Mouse (Mus musculus) thymus, postnatal 25 days (tissue): ENCODE measurements around the gene Zfp853.

Experiments
- DNase-seq: peaks from one replicate; pipeline ENCODE4 v3.0.0; 2022

The Zfp853 gene

DNA sequence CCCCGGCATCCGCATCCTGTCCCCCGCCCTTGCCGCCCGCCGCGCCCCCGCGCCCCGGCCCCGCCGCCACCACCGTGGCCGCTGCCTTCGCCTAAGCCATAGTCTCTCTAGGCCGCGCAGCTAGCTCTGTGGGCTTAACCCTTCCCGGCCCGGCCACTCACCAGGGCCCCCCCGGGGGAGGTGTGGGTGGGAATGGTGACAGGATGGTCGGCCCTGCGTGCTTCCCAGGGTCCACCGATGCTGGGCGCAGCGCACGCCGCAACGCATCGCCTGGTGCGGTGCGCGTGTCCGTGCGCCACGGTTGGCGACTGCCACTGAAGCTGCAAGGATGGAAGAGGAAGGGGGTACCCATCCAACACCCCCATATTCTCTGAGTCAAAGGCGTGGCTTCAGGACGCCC, at the start of gene Zfp853:
Gene Zfp853 (minus strand): TSS at position 220 of the 400 bp plus-strand sequence.
- DNase-seq = no peak

GRCm38 (mm10) chr5:143339603-143340002, 46.2 kb upstream of the Zfp853 start:
- DNase-seq = no peak

- no peak for DNase-seq
Measured at GRCm38 (mm10) chr5:143336559-143336958, 43.1 kb upstream of the Zfp853 start.

GRCm38 (mm10) chr5:143335089-143335460, 41.7 kb upstream of the Zfp853 start:
- no peak for DNase-seq

DNA sequence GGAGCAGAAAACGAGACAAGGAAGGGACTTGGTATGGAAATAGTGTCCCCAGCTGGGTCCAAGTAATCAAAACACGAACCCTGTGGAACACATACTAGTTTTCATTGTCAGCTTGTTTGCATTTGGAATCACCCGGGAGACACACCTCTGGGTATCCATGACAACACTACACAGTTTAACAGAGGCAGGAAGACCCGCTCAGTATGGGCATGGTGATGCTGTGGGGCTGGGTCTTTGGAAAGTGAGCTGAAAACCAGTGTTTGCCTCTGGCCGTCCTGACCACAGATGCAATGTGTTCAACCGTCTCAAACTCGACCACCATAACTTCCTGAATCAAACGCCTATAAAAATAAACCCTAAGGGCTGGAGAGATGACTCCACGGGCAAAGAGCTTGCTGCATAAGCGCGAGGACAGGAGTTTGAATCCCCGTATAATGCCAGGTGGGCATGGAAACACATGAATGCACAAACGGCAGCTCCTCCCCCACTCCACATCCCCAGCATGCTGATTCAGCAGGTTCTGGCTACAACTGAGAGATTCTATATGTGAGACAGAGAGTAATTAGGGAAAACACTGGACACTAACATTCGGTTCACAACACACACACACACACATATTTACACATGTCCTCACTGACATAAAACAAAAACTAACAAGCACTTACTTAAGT, 41.1 kb upstream of the Zfp853 start:
- no peak for DNase-seq

- DNase-seq = peak; percentile 65
Measured at GRCm38 (mm10) chr5:143333872-143334271, 40.4 kb upstream of the Zfp853 start.

- DNase-seq = peak; percentile 92
Measured at GRCm38 (mm10) chr5:143328690-143329495, 35.5 kb upstream of the Zfp853 start, which contains the start of gene Zdhhc4. Gene Zdhhc4 (minus strand): TSS chr5:143329256.

GRCm38 (mm10) chr5:143317288-143317610, 23.8 kb upstream of the Zfp853 start:
- DNase-seq = no peak

DNA sequence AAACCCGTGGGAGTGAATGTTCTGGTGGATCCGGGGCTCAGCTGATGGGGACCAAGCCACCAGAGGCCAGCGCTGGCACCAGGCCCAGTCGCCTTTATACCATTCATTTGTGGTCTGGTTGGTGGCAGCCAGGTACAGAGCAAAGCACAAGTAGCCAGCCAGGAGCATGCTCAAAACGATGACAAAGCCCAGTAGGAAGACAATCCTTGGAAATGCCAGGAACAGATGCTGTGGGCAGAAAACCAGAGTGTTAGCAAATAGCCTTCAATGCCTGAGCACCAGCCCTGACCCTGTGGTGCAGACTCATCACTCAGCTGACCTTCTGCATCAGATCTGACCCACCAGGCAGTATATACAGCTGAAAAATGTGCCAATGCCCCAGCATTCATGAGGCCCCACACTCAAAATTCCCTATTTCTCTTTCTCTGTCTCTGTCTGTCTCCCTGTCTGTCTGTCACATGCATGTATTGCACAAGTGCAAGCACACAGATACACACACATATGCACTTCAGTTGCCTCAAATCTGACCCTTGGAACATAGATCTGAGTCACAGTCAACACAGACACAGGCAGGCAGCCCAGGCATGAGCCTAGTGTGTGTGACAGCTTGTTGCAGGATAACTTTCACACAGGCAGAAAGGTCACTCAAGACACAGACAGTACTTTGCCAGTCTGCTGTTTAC, 23.3 kb upstream of the Zfp853 start:
- DNase-seq = no peak

DNA sequence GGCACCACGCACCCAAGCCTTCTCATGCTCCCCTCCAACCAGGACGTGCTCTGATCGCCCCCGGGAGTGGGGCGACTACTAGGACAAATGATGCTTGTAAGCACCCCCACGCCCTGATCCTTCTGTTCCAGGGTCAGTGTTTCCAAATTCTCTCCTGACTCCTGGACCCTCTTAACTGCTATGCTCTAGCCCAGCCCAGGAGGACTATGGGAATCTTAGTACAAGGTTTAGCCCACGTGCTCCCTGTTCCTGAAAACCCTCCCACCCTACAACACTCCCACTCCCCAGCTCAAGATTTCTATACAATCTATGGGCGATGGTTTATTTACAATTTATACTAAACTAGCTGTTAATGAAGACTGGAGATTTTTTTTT, 22.1 kb upstream of the Zfp853 start:
- no peak for DNase-seq

- DNase-seq = peak; percentile 93
Measured at GRCm38 (mm10) chr5:143314730-143315513, 21.5 kb upstream of the Zfp853 start, which contains the start of gene E130309D02Rik. Gene E130309D02Rik (minus strand): TSS chr5:143315360.

DNA sequence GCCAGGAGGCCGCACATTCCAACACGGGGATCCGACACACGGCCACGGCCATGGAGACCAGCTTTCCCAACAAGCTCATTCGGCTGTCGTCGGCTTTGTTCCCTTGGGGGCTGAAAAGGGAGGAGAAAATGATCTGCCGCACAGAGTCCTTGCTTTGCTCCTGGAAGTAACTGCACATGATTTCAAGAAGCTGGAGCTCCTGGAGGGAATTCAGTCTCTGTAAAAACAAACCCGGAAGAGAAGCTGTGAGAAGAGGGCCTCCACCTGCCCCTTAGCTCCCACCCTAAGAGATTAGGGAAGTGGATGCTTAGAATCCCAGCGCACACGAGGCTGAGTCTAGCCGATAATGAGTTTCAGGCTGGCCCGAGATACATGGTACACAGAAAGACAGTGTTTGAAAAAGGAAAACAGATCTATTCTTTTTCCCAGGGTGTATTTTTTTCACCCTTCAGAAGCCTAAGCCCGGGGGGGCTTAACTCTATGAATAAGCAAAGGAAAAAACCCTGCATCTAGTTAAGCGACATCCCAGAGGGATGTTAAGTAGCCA, 20.8 kb upstream of the Zfp853 start:
- no peak for DNase-seq

- DNase-seq = peak; percentile 80
Measured at GRCm38 (mm10) chr5:143311886-143312285, 18.5 kb upstream of the Zfp853 start.

DNA sequence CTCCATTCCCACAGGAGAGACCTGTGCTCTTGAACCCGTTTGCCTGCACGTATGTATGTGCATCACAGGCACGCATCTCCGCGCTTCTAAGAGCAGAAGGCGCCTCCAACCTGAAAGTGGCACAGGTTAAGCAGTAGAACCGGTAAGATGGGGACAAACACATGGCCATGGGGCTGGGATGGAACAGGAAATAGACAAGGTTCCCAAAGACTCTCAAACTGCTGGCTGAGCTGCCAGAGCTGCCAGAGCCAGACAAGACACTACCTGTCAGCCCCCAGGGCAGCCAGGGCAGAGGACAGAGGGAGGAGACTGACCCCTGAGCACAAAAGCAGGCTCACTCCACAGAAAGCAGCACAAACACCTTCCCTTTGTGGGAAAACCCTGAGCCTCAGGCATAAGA, 16.5 kb upstream of the Zfp853 start:
- DNase-seq = no peak

- no peak for DNase-seq
Measured at GRCm38 (mm10) chr5:143308825-143309224, 15.4 kb upstream of the Zfp853 start.

DNA sequence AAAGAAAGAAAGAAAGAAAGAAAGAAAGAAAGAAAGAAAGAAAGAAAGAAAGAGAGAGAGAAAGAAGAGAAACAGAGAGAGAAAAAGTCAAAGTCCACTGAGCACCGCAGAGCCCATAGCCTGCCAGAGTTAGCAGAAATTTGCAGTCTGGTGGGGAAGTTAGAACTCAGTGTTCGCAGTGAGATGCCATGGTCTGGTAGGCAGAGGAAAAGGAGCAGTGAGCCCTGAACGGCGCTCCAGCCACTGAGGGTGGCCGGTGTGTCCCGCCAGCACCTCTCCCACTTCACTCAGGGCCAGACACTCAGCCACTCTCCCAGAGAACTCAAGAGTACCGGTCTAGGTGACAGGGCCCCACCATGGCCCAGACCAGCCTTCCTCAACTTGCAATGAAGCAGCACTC, 10.8 kb upstream of the Zfp853 start:
- DNase-seq = no peak

GRCm38 (mm10) chr5:143301296-143301695, 7.9 kb upstream of the Zfp853 start:
- no peak for DNase-seq

GRCm38 (mm10) chr5:143299686-143300085, 6.3 kb upstream of the Zfp853 start:
- peak; percentile 61 for DNase-seq

DNA sequence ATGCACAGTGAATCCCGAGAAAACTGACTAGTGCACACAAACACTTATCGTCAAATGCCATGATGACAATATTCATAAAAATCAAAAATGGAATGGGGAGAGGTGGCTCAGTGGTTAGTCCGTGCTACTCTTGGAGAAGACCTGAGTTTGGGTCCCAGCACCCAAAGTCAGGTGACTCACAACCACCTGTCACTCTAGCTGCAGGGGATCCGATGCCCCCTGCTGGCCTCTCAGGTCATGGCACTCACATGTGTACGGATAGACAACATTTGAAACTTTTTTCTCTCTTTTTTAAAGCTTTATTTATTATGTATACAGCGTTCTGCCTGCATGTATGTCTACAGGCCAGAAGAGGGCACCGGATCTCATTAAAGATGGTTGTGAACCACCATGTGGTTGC, 5.0 kb upstream of the Zfp853 start:
- DNase-seq = no peak

GRCm38 (mm10) chr5:143297986-143298385, 4.6 kb upstream of the Zfp853 start:
- DNase-seq = no peak

DNA sequence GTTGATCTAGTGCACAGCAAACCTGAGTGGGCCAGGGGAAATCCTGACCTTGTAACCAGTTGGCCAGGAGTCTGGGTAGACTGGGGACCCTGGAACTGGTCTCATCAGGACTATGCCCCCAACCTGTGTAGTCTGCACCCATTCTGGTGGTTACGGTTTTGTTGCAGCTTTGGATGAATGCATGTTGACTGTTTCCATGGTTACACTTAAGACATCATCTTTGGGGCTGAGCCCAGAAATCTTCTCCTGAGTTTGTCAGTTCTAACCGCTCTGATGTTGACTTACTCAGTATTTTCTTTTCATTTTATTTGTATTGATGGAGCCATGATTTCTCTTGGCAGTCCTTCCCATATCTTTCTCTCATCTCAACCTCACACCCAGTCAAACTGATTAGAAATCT, 1.9 kb upstream of the Zfp853 start:
- no peak for DNase-seq

DNA sequence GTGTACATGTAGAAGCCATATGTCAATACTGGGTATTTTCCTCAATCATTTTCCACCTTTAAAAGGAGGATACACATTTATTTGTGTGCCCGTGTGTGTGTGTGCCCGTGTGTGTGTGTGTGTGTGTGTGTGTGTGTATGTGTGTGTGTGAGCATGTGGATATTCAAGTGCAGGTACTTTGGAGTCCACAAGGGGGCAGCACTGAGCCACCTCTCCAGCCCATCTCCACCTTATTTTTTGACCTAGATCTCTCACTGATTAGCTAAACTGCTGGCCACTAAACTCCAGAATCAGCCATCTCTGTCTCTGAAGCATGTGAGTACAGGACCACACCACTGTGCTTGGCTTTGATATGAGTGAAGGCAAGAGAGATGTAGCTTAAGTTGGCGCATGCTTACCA, 1.4 kb upstream of the Zfp853 start:
- DNase-seq = no peak

DNA sequence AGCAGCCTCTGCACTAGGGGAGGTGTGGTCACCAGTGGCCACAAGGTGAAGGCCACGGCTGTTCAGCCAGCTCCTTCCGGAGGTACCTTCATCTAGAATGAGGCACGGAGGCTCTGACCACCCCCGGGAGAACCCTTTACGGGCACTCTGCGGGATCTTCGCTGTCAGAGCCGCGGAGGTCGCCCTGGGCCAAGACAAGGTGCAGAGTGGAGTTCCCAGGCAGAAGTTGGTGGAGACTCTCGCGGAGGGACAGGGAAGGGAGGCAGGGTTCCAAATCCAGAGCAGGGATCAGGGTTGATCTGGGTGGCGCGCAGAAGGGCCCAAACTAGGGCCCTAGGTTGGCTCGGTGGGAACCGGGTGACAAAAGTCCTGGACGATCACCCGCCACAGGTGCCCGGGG, 544 bp downstream of the Zfp853 start:
- DNase-seq = no peak
